Mouse (Mus musculus): ENCODE data around the gene Olfr1106.

Olfr1106 gene

DNA sequence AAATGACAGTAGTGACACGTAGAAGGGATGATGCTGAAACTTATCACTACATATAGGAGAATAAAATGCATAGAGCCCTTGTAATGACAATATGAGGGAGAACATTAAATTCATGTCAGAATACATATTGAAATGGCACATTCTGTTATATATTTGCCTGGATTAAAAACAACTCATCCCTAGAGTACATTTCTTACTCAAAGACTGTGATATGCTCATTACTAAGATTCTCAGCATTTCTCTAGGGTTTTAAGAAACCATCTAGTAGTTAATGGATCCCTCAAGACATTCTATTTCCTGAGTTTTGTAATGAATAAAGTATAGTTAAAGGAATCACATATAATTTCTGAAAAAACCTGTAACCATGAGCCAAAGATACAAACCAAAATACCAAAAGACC is at the start of gene Olfr1106:
TSS of gene Olfr1106 (minus strand) at position 101 of the 400 bp plus-strand sequence.
- CTCF ChIA-PET = no interaction called here

DNA sequence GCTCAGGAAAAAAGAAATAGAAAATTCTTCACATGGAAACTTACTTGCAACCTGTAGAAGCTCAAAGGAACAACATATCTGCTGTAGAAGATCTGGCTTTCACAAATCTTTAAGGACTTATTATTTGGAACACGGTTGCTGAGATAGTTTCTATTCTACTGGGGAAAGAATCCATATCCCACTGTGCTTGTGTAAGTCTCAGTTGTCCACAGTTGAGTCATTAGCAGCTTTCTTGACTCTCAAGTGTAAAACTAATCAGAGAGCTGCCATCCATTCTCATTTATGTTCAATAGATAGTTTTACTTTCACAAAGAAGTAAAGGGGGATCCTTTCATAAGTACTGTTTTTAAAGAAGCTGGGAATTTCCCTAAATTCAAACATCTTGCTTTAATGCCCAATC is 43.8 kb upstream of the Olfr1106 start, which contains the start of gene Olfr1109:
TSS of gene Olfr1109 (minus strand) at position 101 of the 400 bp plus-strand sequence.
- CTCF ChIA-PET = no interaction called here

DNA sequence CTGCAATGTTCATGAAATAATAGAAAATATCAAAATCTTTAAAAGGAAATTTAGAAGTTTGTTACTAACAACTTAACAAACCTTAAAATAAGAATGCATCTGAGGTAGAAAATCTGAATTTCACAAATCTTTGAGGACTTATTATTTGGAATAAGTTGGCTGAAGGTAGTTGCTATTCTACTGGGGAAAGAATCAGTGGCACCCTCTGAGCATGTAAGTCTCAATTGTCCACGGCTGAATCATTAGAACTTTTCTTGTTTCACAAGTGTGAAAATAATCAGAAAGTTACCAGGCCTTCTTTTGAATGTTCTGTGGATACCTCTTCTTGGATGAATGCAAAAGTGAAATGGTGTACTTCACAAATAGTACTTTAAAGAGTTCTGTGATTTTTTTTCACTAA is 23.6 kb upstream of the Olfr1106 start, which contains the start of gene Olfr1107:
TSS of gene Olfr1107 (minus strand) at position 101 of the 400 bp plus-strand sequence.
- CTCF ChIA-PET = no interaction called here

- CTCF ChIA-PET = no interaction called here
Observed at GRCm38 (mm10) chr2:87036431-87036830, 15.6 kb downstream of the Olfr1106 start, which contains the start of gene Olfr1105. Gene Olfr1105 (minus strand): TSS chr2:87036531.

DNA sequence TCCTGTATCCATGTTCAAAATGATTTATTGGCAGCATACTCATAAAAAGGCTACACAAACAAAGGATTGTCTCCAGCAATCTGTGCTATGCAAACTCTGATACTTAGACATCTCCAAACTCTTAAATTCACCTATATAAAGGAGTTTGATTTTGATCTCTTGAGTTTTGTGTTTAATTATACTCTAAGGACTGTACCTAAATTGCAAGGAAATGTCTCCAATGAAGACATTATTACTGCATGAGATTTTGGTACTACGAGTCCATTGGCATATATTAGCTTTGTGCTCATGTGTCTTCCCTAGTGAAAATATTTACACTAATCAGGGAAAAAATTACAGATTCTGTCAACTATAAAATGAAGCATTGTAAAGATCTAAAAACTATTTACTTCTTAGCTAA is 25.1 kb downstream of the Olfr1106 start, which contains the start of gene Olfr1104:
TSS of gene Olfr1104 (minus strand) at position 101 of the 400 bp plus-strand sequence.
- CTCF ChIA-PET = no interaction called here

GRCm38 (mm10) chr2:86998098-86998497 is 54.0 kb downstream of the Olfr1106 start, which contains the start of gene Olfr1102:
Gene Olfr1102 (plus strand): TSS chr2:86998398.
- CTCF ChIA-PET = no interaction called here
